Mouse (Mus musculus): ENCODE data around the gene Zdhhc5. TPM values are rescaled to one million over a fixed set of nuclear protein-coding genes. Genes with fewer than 3 reads are reported as not detected.
A peak's percentile ranks its signal among the peaks of the same experiment; 100 is the strongest.

The Zdhhc5 gene
- polyA plus RNA-seq, 1 experiment from 2014 or later, result 45.2 TPM

GRCm38 (mm10) chr2:84726716-84727115 lies 11.7 kb upstream of the Zdhhc5 start:
- H3K36me3 ChIP-seq (ENCODE audit: inconsistent target), result peaks cover 17% of the 10 kb centered on the region; the same call in 1 of the 2 replicates
- peaks cover 49% of the 10 kb centered on the region for H3K79me2 ChIP-seq (ENCODE audit: inconsistent target)
- 2% methylated on average over 9 of the region's 9 CpGs for WGBS (ENCODE audit: missing documents)
- peak overlapping the region; percentile 78 for H3K27ac ChIP-seq
- peak overlapping the region; percentile 81 for H3K4me3 ChIP-seq (ENCODE audit: inconsistent target)

- H3K27ac ChIP-seq, result no peak overlapping the region
Observed at GRCm38 (mm10) chr2:84725770-84726169, 10.8 kb upstream of the Zdhhc5 start.

GRCm38 (mm10) chr2:84723856-84724255 lies 8.9 kb upstream of the Zdhhc5 start:
- 92% methylated on average over 13 of the region's 14 CpGs for WGBS (ENCODE audit: missing documents)
- Histone ChIP-seq H3K36me3 (ENCODE audit: inconsistent target) (peaks cover 17% of the 10 kb centered on the region; the same call in 1 of the 2 replicates), H3K27ac (no peak overlapping the region), H3K79me2 (ENCODE audit: inconsistent target) (peaks cover 49% of the 10 kb centered on the region), H3K4me3 (ENCODE audit: inconsistent target) (no peak overlapping the region)

More at GRCm38 (mm10) chr2:84725770-84726169, 10.8 kb upstream of the Zdhhc5 start:
- WGBS (ENCODE audit: missing documents), result 92% methylated on average over 10 of the region's 10 CpGs
- H3K79me2 ChIP-seq (ENCODE audit: inconsistent target), result peaks cover 49% of the 10 kb centered on the region
- peaks cover 17% of the 10 kb centered on the region; the same call in 1 of the 2 replicates for H3K36me3 ChIP-seq (ENCODE audit: inconsistent target)
- H3K4me3 ChIP-seq (ENCODE audit: inconsistent target), result peak overlapping the region; percentile 81; the same call in 1 of the 2 replicates

- WGBS (ENCODE audit: missing documents), result 92% methylated on average over 3 of the region's 3 CpGs
- peaks cover 17% of the 10 kb centered on the region; the same call in 1 of the 2 replicates for H3K36me3 ChIP-seq (ENCODE audit: inconsistent target)
- peaks cover 39% of the 10 kb centered on the region for H3K79me2 ChIP-seq (ENCODE audit: inconsistent target)
- no peak overlapping the region for H3K27ac ChIP-seq
- H3K4me3 ChIP-seq (ENCODE audit: inconsistent target), result no peak overlapping the region
Observed at GRCm38 (mm10) chr2:84721182-84721581, 6.2 kb upstream of the Zdhhc5 start.

- Histone ChIP-seq H3K36me3 (ENCODE audit: inconsistent target) (peaks cover 17% of the 10 kb centered on the region; the same call in 1 of the 2 replicates), H3K79me2 (ENCODE audit: inconsistent target) (peaks cover 35% of the 10 kb centered on the region), H3K27ac (no peak overlapping the region), H3K4me3 (ENCODE audit: inconsistent target) (no peak overlapping the region)
- WGBS (ENCODE audit: missing documents), result 83% methylated on average over 1 of the region's 2 CpGs
Observed at GRCm38 (mm10) chr2:84720718-84721117, 5.7 kb upstream of the Zdhhc5 start.

GRCm38 (mm10) chr2:84717357-84717756 lies 2.4 kb upstream of the Zdhhc5 start:
- Histone ChIP-seq H3K79me2 (ENCODE audit: inconsistent target) (peaks cover 25% of the 10 kb centered on the region), H3K27ac (no peak overlapping the region), H3K36me3 (ENCODE audit: inconsistent target) (no peaks in the 10 kb centered on the region), H3K4me3 (ENCODE audit: inconsistent target) (no peak overlapping the region)
- WGBS (ENCODE audit: missing documents), result 92% methylated on average over 4 of the region's 4 CpGs

- Histone ChIP-seq H3K79me2 (ENCODE audit: inconsistent target) (peaks cover 27% of the 10 kb centered on the region), H3K27ac (peak overlapping the region; percentile 83), H3K4me3 (ENCODE audit: inconsistent target) (peak overlapping the region; percentile 59), H3K36me3 (ENCODE audit: inconsistent target) (no peaks in the 10 kb centered on the region)
- 31% methylated on average over 9 of the region's 9 CpGs for WGBS (ENCODE audit: missing documents)
Observed at GRCm38 (mm10) chr2:84716423-84717355, 1.7 kb upstream of the Zdhhc5 start.

- Histone ChIP-seq H3K79me2 (ENCODE audit: inconsistent target) (peaks cover 37% of the 10 kb centered on the region), H3K36me3 (ENCODE audit: inconsistent target) (peaks cover 2% of the 10 kb centered on the region; the same call in 1 of the 2 replicates), H3K4me3 (ENCODE audit: inconsistent target) (peak overlapping the region; percentile 59), H3K27ac (peak overlapping the region; percentile 83)
- WGBS (ENCODE audit: missing documents), result 2% methylated on average over 33 of the region's 33 CpGs
Observed at GRCm38 (mm10) chr2:84715562-84716361, 782 bp upstream of the Zdhhc5 start.

GRCm38 (mm10) chr2:84714422-84714810 lies 564 bp downstream of the Zdhhc5 start:
- H3K4me3 ChIP-seq (ENCODE audit: inconsistent target), result peak overlapping the region; percentile 91
- H3K36me3 ChIP-seq (ENCODE audit: inconsistent target), result peaks cover 9% of the 10 kb centered on the region; the same call in 1 of the 2 replicates
- peaks cover 50% of the 10 kb centered on the region for H3K79me2 ChIP-seq (ENCODE audit: inconsistent target)
- peak overlapping the region; percentile 47 for H3K27ac ChIP-seq
- WGBS (ENCODE audit: missing documents), result 0% methylated on average over 18 of the region's 26 CpGs

- 89% methylated on average over 2 of the region's 2 CpGs for WGBS (ENCODE audit: missing documents)
- peaks cover 75% of the 10 kb centered on the region for H3K79me2 ChIP-seq (ENCODE audit: inconsistent target)
Observed at GRCm38 (mm10) chr2:84711898-84712297, 3.1 kb downstream of the Zdhhc5 start.

GRCm38 (mm10) chr2:84707523-84707922 lies 7.5 kb downstream of the Zdhhc5 start:
- H3K27ac ChIP-seq, result no peak overlapping the region
- H3K79me2 ChIP-seq (ENCODE audit: inconsistent target), result peaks cover 89% of the 10 kb centered on the region
- 100% methylated on average over 1 of the region's 1 CpGs for WGBS (ENCODE audit: missing documents)
- no peak overlapping the region for H3K4me3 ChIP-seq (ENCODE audit: inconsistent target)
- H3K36me3 ChIP-seq (ENCODE audit: inconsistent target), result peaks cover 13% of the 10 kb centered on the region; the same call in 1 of the 2 replicates

More at GRCm38 (mm10) chr2:84711898-84712297, 3.1 kb downstream of the Zdhhc5 start:
- Histone ChIP-seq H3K4me3 (ENCODE audit: inconsistent target) (no peak overlapping the region), H3K27ac (no peak overlapping the region), H3K36me3 (ENCODE audit: inconsistent target) (peaks cover 13% of the 10 kb centered on the region; the same call in 1 of the 2 replicates)

- Histone ChIP-seq H3K4me3 (ENCODE audit: inconsistent target) (no peak overlapping the region), H3K36me3 (ENCODE audit: inconsistent target) (peaks cover 10% of the 10 kb centered on the region; the same call in 1 of the 2 replicates), H3K27ac (no peak overlapping the region), H3K79me2 (ENCODE audit: inconsistent target) (peaks cover 71% of the 10 kb centered on the region)
- WGBS (ENCODE audit: missing documents), result 100% methylated on average over 1 of the region's 1 CpGs
Observed at GRCm38 (mm10) chr2:84705295-84705694, 9.7 kb downstream of the Zdhhc5 start.

GRCm38 (mm10) chr2:84704329-84704728 lies 10.7 kb downstream of the Zdhhc5 start:
- WGBS (ENCODE audit: missing documents), result 90% methylated on average over 5 of the region's 5 CpGs
- H3K36me3 ChIP-seq (ENCODE audit: inconsistent target), result peaks cover 10% of the 10 kb centered on the region; the same call in 1 of the 2 replicates
- H3K79me2 ChIP-seq (ENCODE audit: inconsistent target), result peaks cover 61% of the 10 kb centered on the region
- H3K4me3 ChIP-seq (ENCODE audit: inconsistent target), result no peak overlapping the region
- no peak overlapping the region for H3K27ac ChIP-seq

GRCm38 (mm10) chr2:84703497-84703896 lies 11.5 kb downstream of the Zdhhc5 start:
- peaks cover 53% of the 10 kb centered on the region for H3K79me2 ChIP-seq (ENCODE audit: inconsistent target)
- no peak overlapping the region for H3K27ac ChIP-seq
- peaks cover 10% of the 10 kb centered on the region; the same call in 1 of the 2 replicates for H3K36me3 ChIP-seq (ENCODE audit: inconsistent target)
- no peak overlapping the region for H3K4me3 ChIP-seq (ENCODE audit: inconsistent target)
- whole genome bisulfite sequencing (ENCODE audit: missing documents), result 92% methylated on average over 1 of the region's 1 CpGs
